Mouse (Mus musculus): Measurements from ENCODE around the gene Tnfrsf23. TPM values are rescaled to one million over a fixed set of nuclear protein-coding genes. Genes with fewer than 3 reads are reported as not detected.

The Tnfrsf23 gene
- polyA plus RNA-seq, 1 experiment from 2014 or later = 0.47 TPM

- Histone ChIP-seq H3K4me2 (replicated peaks) (no peak within 1 kb of the TSS), H3K4me3 (no peak within 1 kb of the TSS), H3K9me3 (0 out of 2 replicates have a peak, but pooled peaks cover 4% of the 10 kb centered on the region), H3K4me1 (no peaks in the 10 kb centered on the region), H3K9ac (no peak within 1 kb of the TSS), H3K27ac (no peak within 1 kb of the TSS), H3K36me3 (no peaks in the 10 kb centered on the region), H3K27me3 (no peaks in the 10 kb centered on the region)
- ATAC-seq (ENCODE audit: insufficient number of reproducible peaks, insufficient read depth, low FRiP score, low TSS enrichment) = no peak
- WGBS = 94% methylated on average over 1 of the region's 1 CpGs
These were observed 57.1 kb downstream of the Tnfrsf23 start, which contains the start of gene Tnfrsf26 for GRCm38 (mm10) chr7:143628540-143628939. Gene Tnfrsf26 (minus strand): TSS chr7:143628722.

GRCm38 (mm10) chr7:143627555-143628286 is 58.0 kb downstream of the Tnfrsf23 start:
- no peak overlapping the region for H3K4me2 ChIP-seq (replicated peaks)
- ATAC-seq (ENCODE audit: insufficient number of reproducible peaks, insufficient read depth, low FRiP score, low TSS enrichment) = no peak
- 59% methylated on average over 10 of the region's 10 CpGs for WGBS

GRCm38 (mm10) chr7:143626178-143626577 is 59.5 kb downstream of the Tnfrsf23 start:
- Histone ChIP-seq H3K4me2 (replicated peaks) (no peak overlapping the region), H3K36me3 (no peaks in the 10 kb centered on the region), H3K4me1 (no peaks in the 10 kb centered on the region), H3K9me3 (no peaks in the 10 kb centered on the region), H3K4me3 (no peak overlapping the region), H3K27me3 (no peaks in the 10 kb centered on the region), H3K9ac (no peak overlapping the region), H3K27ac (no peak overlapping the region)
- ATAC-seq (ENCODE audit: insufficient number of reproducible peaks, insufficient read depth, low FRiP score, low TSS enrichment) = no peak
- 53% methylated on average over 2 of the region's 2 CpGs for WGBS

More at GRCm38 (mm10) chr7:143627555-143628286, 58.0 kb downstream of the Tnfrsf23 start:
- Histone ChIP-seq H3K4me1 (no peaks in the 10 kb centered on the region), H3K9ac (no peak overlapping the region), H3K4me3 (no peak overlapping the region), H3K27ac (no peak overlapping the region), H3K9me3 (no peaks in the 10 kb centered on the region), H3K36me3 (no peaks in the 10 kb centered on the region), H3K27me3 (no peaks in the 10 kb centered on the region)

- H3K27me3 ChIP-seq = no peaks in the 10 kb centered on the region
- no peak overlapping the region for H3K9ac ChIP-seq
- no peak overlapping the region for H3K4me3 ChIP-seq
- no peak for ATAC-seq (ENCODE audit: insufficient number of reproducible peaks, insufficient read depth, low FRiP score, low TSS enrichment)
- H3K9me3 ChIP-seq = no peaks in the 10 kb centered on the region
- H3K4me1 ChIP-seq = no peaks in the 10 kb centered on the region
- 68% methylated on average over 5 of the region's 5 CpGs for WGBS
- no peaks in the 10 kb centered on the region for H3K36me3 ChIP-seq
- H3K4me2 ChIP-seq (replicated peaks) = no peak overlapping the region
- H3K27ac ChIP-seq = no peak overlapping the region
These were observed 60.5 kb downstream of the Tnfrsf23 start for GRCm38 (mm10) chr7:143625151-143625550.

- Histone ChIP-seq H3K4me1 (no peaks in the 10 kb centered on the region), H3K4me3 (no peak overlapping the region), H3K27ac (no peak overlapping the region), H3K27me3 (no peaks in the 10 kb centered on the region), H3K9ac (no peak overlapping the region), H3K4me2 (replicated peaks) (no peak overlapping the region), H3K36me3 (no peaks in the 10 kb centered on the region), H3K9me3 (no peaks in the 10 kb centered on the region)
- no peak for ATAC-seq (ENCODE audit: insufficient number of reproducible peaks, insufficient read depth, low FRiP score, low TSS enrichment)
- WGBS = 79% methylated on average over 3 of the region's 3 CpGs
These were observed 61.1 kb downstream of the Tnfrsf23 start for GRCm38 (mm10) chr7:143624561-143624960.

- H3K4me1 ChIP-seq = no peaks in the 10 kb centered on the region
- no peak overlapping the region for H3K4me3 ChIP-seq
- no peak overlapping the region for H3K27ac ChIP-seq
- no peaks in the 10 kb centered on the region for H3K36me3 ChIP-seq
- no peaks in the 10 kb centered on the region for H3K9me3 ChIP-seq
- H3K4me2 ChIP-seq (replicated peaks) = no peak overlapping the region
- ATAC-seq (ENCODE audit: insufficient number of reproducible peaks, insufficient read depth, low FRiP score, low TSS enrichment) = no peak
- no peak overlapping the region for H3K9ac ChIP-seq
- WGBS = 68% methylated on average over 1 of the region's 1 CpGs
- no peaks in the 10 kb centered on the region for H3K27me3 ChIP-seq
These were observed 64.7 kb downstream of the Tnfrsf23 start for GRCm38 (mm10) chr7:143620951-143621350.

Other genes starting within 250 kb of the Tnfrsf23 start
- 1,667 and 1,675 TPM in 2 replicates for gene Cdkn1c, start 224.8 kb downstream of the Tnfrsf23 start, polyA plus RNA-seq (2016; fragmentation: Nextera tagmentation; extraction: Ambion mirVana)
- 0.60 and 1.6 TPM in 2 replicates for gene Slc22a18, start 212.1 kb downstream of the Tnfrsf23 start, polyA plus RNA-seq (2016; fragmentation: Nextera tagmentation; extraction: Ambion mirVana)
- gene Phlda2, start 182.7 kb downstream of the Tnfrsf23 start, polyA plus RNA-seq (2016; fragmentation: Nextera tagmentation; extraction: Ambion mirVana) = 7.3 and 9.1 TPM in 2 replicates
- 310 and 322 TPM in 2 replicates for gene Nap1l4, start 136.8 kb downstream of the Tnfrsf23 start, polyA plus RNA-seq (2016; fragmentation: Nextera tagmentation; extraction: Ambion mirVana)
- 57.1 and 57.3 TPM in 2 replicates for gene Cars, start 85.8 kb downstream of the Tnfrsf23 start, polyA plus RNA-seq (2016; fragmentation: Nextera tagmentation; extraction: Ambion mirVana)
- 0.35 and 0.45 TPM in 2 replicates for gene Tnfrsf26, start 57.1 kb downstream of the Tnfrsf23 start, polyA plus RNA-seq (2016; fragmentation: Nextera tagmentation; extraction: Ambion mirVana)
- 11.5 and 13.6 TPM in 2 replicates for gene Tnfrsf22, start 36.2 kb downstream of the Tnfrsf23 start, polyA plus RNA-seq (2016; fragmentation: Nextera tagmentation; extraction: Ambion mirVana)
- 31.6 and 35.6 TPM in 2 replicates for gene Osbpl5, start 71.1 kb upstream of the Tnfrsf23 start, polyA plus RNA-seq (2016; fragmentation: Nextera tagmentation; extraction: Ambion mirVana)
- not detected in 2 replicates for gene Mrgprg, start 81.1 kb upstream of the Tnfrsf23 start, polyA plus RNA-seq (2016; fragmentation: Nextera tagmentation; extraction: Ambion mirVana)
- 1.1 and 1.5 TPM in 2 replicates for gene Mrgpre, start 98.6 kb upstream of the Tnfrsf23 start, polyA plus RNA-seq (2016; fragmentation: Nextera tagmentation; extraction: Ambion mirVana)
- gene Nadsyn1, start 137.0 kb upstream of the Tnfrsf23 start, polyA plus RNA-seq (2016; fragmentation: Nextera tagmentation; extraction: Ambion mirVana) = 7.7 and 9.2 TPM in 2 replicates
- gene Dhcr7, start 137.3 kb upstream of the Tnfrsf23 start, polyA plus RNA-seq (2016; fragmentation: Nextera tagmentation; extraction: Ambion mirVana) = 43.6 and 45.0 TPM in 2 replicates
- not detected in 2 replicates for gene Gm498, start 181.0 kb upstream of the Tnfrsf23 start, polyA plus RNA-seq (2016; fragmentation: Nextera tagmentation; extraction: Ambion mirVana)